Mouse (Mus musculus): ENCODE data around the gene Mrpl57. TPM values are rescaled to one million over a fixed set of nuclear protein-coding genes. Genes with fewer than 3 reads are reported as not detected.

Mrpl57 gene
- 159 and 162 TPM in 2 replicates for polyA plus RNA-seq (2015; fragmentation: Nextera tagmentation; extraction: Ambion mirVana)

DNA sequence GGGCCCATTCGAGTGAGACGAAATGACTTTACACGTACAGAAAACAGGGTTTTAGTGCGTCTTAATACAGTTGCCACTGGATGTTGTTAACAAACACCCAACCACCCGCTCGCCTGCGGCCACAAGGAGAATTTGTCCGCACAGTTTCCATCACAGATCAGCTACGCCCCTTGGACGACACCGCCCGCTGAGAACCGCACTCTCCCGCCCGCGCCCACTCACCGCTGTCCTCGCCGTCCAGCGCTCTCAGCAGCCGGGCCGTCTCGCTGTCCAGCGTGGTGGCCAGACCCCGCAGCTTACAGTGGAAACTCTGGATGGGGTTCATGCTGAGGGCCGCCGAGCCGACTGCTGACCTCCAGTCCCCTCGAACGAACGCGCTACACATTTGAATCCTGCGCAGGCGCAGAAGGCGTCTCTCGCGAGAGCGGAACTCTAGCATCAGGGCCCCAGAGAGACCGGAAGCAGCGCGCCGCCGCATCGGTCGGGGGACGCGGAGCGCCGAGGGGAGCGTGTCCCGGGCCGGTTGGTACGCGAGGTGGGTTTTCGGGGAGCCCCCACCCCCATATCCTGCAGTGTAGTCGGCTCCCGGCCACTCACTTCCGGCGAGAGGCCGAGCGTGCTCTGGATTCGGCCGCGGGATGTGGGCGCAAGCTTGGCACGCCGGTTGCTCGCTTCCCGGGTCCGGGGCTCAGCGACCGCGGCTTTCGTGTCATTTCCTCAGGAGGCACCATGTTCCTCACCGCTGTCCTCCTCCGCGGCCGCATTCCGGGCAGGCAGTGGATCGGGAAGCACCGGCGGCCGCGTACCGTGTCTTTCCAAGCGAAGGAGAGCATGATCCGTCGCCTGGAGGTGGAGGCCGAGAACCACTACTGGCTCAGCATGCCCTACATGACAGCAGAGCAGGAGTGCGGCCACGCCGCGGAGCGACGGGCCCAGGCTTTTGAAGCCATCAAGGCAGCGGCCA, at the start of gene Mrpl57, which contains the start of gene Ska3:
Mrpl57 (plus strand) TSS at position 447 of the 964 bp plus-strand sequence.
Ska3 (minus strand) TSS at position 398 of the 964 bp plus-strand sequence.
- Histone ChIP-seq H3K9me3 (replicated peaks) (no peaks in the 10 kb centered on the region), H3K36me3 (no peaks in the 10 kb centered on the region), H3K4me1 (peaks cover 20% of the 10 kb centered on the region), H3K9ac (replicated peaks) (peak within 1 kb of the TSS; percentile 93), H3K27ac (replicated peaks) (peak within 1 kb of the TSS; percentile 93), H3K4me2 (peak within 1 kb of the TSS; percentile 91), H3K4me3 (replicated peaks) (peak within 1 kb of the TSS; percentile 84), H3K27me3 (replicated peaks) (no peaks in the 10 kb centered on the region)
- WGBS: under 1% methylated on average over 96 of the region's 96 CpGs
- peak; percentile 97 for ATAC-seq (ENCODE audit: low FRiP score)

GRCm38 (mm10) chr14:57787406-57787805, 38.6 kb upstream of the Mrpl57 start:
- Histone ChIP-seq H3K9ac (replicated peaks) (no peak overlapping the region), H3K36me3 (no peaks in the 10 kb centered on the region), H3K9me3 (replicated peaks) (no peaks in the 10 kb centered on the region), H3K4me2 (no peak overlapping the region), H3K4me3 (replicated peaks) (no peak overlapping the region), H3K4me1 (no peaks in the 10 kb centered on the region), H3K27ac (replicated peaks) (no peak overlapping the region), H3K27me3 (replicated peaks) (no peaks in the 10 kb centered on the region)
- WGBS: 79% methylated on average over 4 of the region's 4 CpGs
- no peak for ATAC-seq (ENCODE audit: low FRiP score)

DNA sequence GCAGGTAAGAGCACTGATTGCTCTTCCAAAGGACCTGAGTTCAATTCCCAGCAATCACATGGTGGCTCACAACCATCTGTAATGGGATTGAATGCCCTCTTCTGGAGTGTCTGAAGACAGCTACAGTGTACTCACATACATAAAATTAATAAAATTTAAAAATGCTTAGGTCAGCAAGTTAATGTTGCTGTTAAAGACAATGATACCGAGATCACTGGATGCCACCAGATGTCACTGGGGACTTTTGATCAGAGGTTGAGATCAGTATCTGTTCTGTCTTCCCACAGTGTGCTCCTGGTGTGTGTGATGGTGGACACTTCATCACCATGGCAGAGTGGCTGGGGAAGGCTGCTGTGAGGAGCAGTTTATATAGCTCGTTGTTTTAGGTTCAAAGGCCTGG, 36.7 kb upstream of the Mrpl57 start:
- H3K4me1 ChIP-seq: no peaks in the 10 kb centered on the region
- H3K9me3 ChIP-seq (replicated peaks): no peaks in the 10 kb centered on the region
- ATAC-seq (ENCODE audit: low FRiP score): no peak
- 77% methylated on average over 2 of the region's 2 CpGs for WGBS
- no peak overlapping the region for H3K4me2 ChIP-seq
- no peaks in the 10 kb centered on the region for H3K36me3 ChIP-seq
- no peak overlapping the region for H3K4me3 ChIP-seq (replicated peaks)
- H3K9ac ChIP-seq (replicated peaks): no peak overlapping the region
- H3K27ac ChIP-seq (replicated peaks): no peak overlapping the region
- H3K27me3 ChIP-seq (replicated peaks): no peaks in the 10 kb centered on the region

DNA sequence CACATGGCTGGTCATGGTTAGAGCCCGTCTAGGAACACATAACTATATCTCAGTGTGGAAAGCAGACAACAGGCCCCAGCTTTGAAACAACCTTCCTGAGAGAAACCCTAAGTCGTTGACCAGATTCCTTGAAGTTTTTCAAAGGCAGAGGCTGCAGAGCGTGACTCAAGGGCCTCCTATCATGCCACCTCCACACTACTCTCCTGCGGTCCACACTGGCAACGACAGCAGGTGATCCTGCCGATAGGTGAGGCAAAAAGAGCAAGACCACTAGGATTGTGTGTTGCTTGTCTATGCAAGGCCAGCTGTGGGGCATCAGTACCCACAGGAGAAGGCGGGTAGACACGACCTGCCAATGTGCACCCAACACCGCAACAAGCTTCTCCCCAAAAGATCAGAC, 36.3 kb upstream of the Mrpl57 start:
- Histone ChIP-seq H3K9me3 (replicated peaks) (no peaks in the 10 kb centered on the region), H3K27me3 (replicated peaks) (no peaks in the 10 kb centered on the region), H3K9ac (replicated peaks) (no peak overlapping the region), H3K36me3 (no peaks in the 10 kb centered on the region), H3K4me1 (no peaks in the 10 kb centered on the region), H3K27ac (replicated peaks) (no peak overlapping the region), H3K4me2 (no peak overlapping the region), H3K4me3 (replicated peaks) (no peak overlapping the region)
- WGBS: 90% methylated on average over 9 of the region's 9 CpGs
- no peak for ATAC-seq (ENCODE audit: low FRiP score)

GRCm38 (mm10) chr14:57791171-57791570, 34.9 kb upstream of the Mrpl57 start:
- Histone ChIP-seq H3K27me3 (replicated peaks) (no peaks in the 10 kb centered on the region), H3K4me3 (replicated peaks) (no peak overlapping the region), H3K9me3 (replicated peaks) (no peaks in the 10 kb centered on the region), H3K4me2 (no peak overlapping the region), H3K4me1 (no peaks in the 10 kb centered on the region), H3K9ac (replicated peaks) (no peak overlapping the region), H3K27ac (replicated peaks) (no peak overlapping the region), H3K36me3 (no peaks in the 10 kb centered on the region)
- no peak for ATAC-seq (ENCODE audit: low FRiP score)
- WGBS: 87% methylated on average over 4 of the region's 4 CpGs

DNA sequence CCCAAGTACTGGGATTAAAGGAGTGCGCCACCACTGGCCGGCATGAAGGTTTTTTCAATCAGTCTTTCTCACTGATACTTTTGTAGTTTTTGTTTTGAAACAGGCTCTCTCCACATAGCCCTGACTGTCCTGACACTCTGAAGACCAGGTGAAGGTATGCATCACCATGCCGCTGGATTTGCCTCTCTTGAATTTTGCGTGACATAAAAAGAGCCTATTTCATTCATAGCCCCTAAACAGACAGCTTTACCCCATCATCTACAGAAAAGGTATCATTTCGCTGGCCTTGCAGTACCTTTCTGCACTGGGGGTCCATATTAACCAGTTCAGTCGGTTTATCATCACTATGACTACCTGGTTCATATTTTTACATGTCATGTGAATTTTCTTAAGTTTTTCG, 28.5 kb upstream of the Mrpl57 start:
- Histone ChIP-seq H3K4me3 (replicated peaks) (peak overlapping the region; percentile 84), H3K27ac (replicated peaks) (peak overlapping the region; percentile 80), H3K9ac (replicated peaks) (peak overlapping the region; percentile 49), H3K27me3 (replicated peaks) (no peaks in the 10 kb centered on the region), H3K4me2 (peak overlapping the region; percentile 68), H3K9me3 (replicated peaks) (no peaks in the 10 kb centered on the region), H3K4me1 (peaks cover 20% of the 10 kb centered on the region), H3K36me3 (peaks cover 7% of the 10 kb centered on the region)
- 12% methylated on average over 7 of the region's 7 CpGs for WGBS
- peak; percentile 72 for ATAC-seq (ENCODE audit: low FRiP score)

- Histone ChIP-seq H3K9ac (replicated peaks) (peak within 1 kb of the TSS; percentile 81), H3K9me3 (replicated peaks) (no peaks in the 10 kb centered on the region), H3K36me3 (peaks cover 14% of the 10 kb centered on the region), H3K4me2 (peak within 1 kb of the TSS; percentile 69), H3K27ac (replicated peaks) (peak within 1 kb of the TSS; percentile 80), H3K4me1 (peaks cover 20% of the 10 kb centered on the region), H3K27me3 (replicated peaks) (no peaks in the 10 kb centered on the region), H3K4me3 (replicated peaks) (peak within 1 kb of the TSS; percentile 84)
- under 1% methylated on average over 94 of the region's 99 CpGs for WGBS
- peak; percentile 99 for ATAC-seq (ENCODE audit: low FRiP score)
Observed at GRCm38 (mm10) chr14:57797991-57798931, 27.8 kb upstream of the Mrpl57 start, which contains the start of gene Sap18. Sap18 (plus strand) TSS chr14:57798180.

DNA sequence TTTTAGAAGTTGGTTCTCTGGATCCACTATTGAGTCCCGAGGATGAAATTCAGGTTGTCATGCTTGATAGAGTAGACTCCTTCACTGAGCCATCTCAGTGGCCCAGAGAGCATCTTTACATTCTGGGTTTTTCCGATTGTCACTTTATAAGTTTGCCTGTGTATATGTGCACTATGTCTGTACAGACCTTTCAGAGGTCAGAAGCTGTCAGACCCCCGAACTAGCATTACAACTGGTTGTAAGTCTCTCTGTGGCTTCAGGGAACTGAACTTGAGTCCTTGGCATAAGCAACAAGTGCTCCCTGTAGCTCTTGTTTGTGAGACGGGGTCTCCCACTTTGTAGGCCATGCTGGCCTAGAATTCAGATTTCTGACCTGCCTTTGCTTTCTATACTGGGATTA, 22.3 kb upstream of the Mrpl57 start:
- 89% methylated on average over 4 of the region's 4 CpGs for WGBS
- no peak overlapping the region for H3K4me2 ChIP-seq
- no peak overlapping the region for H3K4me3 ChIP-seq (replicated peaks)
- no peaks in the 10 kb centered on the region for H3K9me3 ChIP-seq (replicated peaks)
- H3K27ac ChIP-seq (replicated peaks): no peak overlapping the region
- H3K36me3 ChIP-seq: peaks cover 38% of the 10 kb centered on the region
- H3K27me3 ChIP-seq (replicated peaks): no peaks in the 10 kb centered on the region
- peaks cover 20% of the 10 kb centered on the region for H3K4me1 ChIP-seq
- H3K9ac ChIP-seq (replicated peaks): no peak overlapping the region
- no peak for ATAC-seq (ENCODE audit: low FRiP score)

DNA sequence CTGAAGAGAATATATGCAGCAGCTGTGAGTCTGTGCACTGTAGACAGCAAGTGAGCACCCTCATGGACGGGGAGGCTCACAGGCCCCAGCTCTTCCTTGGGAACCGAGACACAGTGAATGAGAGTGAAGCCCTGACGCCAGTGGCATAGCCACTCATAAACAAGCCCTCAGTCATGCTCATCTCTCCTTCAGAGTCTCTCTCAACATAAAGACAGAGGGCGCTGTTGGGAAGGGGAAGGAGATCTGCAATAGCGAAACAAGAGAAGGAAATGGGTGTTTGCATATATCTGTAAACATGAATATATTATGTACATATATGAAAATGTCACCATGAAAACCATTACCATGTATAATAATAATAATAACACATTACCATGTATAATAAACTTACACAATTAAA, 17.5 kb upstream of the Mrpl57 start:
- Histone ChIP-seq H3K4me3 (replicated peaks) (no peak overlapping the region), H3K9ac (replicated peaks) (no peak overlapping the region), H3K9me3 (replicated peaks) (no peaks in the 10 kb centered on the region), H3K4me2 (no peak overlapping the region), H3K27ac (replicated peaks) (no peak overlapping the region), H3K36me3 (peaks cover 27% of the 10 kb centered on the region), H3K4me1 (no peaks in the 10 kb centered on the region), H3K27me3 (replicated peaks) (no peaks in the 10 kb centered on the region)
- 65% methylated on average over 5 of the region's 5 CpGs for WGBS
- no peak for ATAC-seq (ENCODE audit: low FRiP score)

- Histone ChIP-seq H3K36me3 (peaks cover 12% of the 10 kb centered on the region; the same call in 1 of the 2 replicates), H3K9me3 (replicated peaks) (no peaks in the 10 kb centered on the region), H3K4me2 (no peak overlapping the region), H3K4me3 (replicated peaks) (no peak overlapping the region), H3K27ac (replicated peaks) (no peak overlapping the region), H3K4me1 (no peaks in the 10 kb centered on the region), H3K9ac (replicated peaks) (no peak overlapping the region), H3K27me3 (replicated peaks) (no peaks in the 10 kb centered on the region)
- 98% methylated on average over 2 of the region's 2 CpGs for WGBS
- ATAC-seq (ENCODE audit: low FRiP score): no peak
Observed at GRCm38 (mm10) chr14:57810886-57811285, 15.1 kb upstream of the Mrpl57 start.

- Histone ChIP-seq H3K9me3 (replicated peaks) (no peaks in the 10 kb centered on the region), H3K4me2 (no peak overlapping the region), H3K27me3 (replicated peaks) (no peaks in the 10 kb centered on the region), H3K9ac (replicated peaks) (no peak overlapping the region), H3K36me3 (peaks cover 7% of the 10 kb centered on the region; the same call in 1 of the 2 replicates), H3K27ac (replicated peaks) (no peak overlapping the region), H3K4me1 (no peaks in the 10 kb centered on the region), H3K4me3 (replicated peaks) (no peak overlapping the region)
- ATAC-seq (ENCODE audit: low FRiP score): no peak
- over 99% methylated on average over 5 of the region's 5 CpGs for WGBS
Observed at GRCm38 (mm10) chr14:57811844-57812243, 14.2 kb upstream of the Mrpl57 start.

Data from neural tube, embryonic 15.5 days (tissue).